Mouse (Mus musculus): ENCODE results near the gene Kyat3.

Gene Kyat3

GRCm38 (mm10) chr3:142700442-142701322 lies at the start of gene Kyat3:
Gene Kyat3 (plus strand): TSS chr3:142701051.
- peak; percentile 97 for DNase-seq

- no peak for DNase-seq
Measured at GRCm38 (mm10) chr3:142664723-142665122, 36.1 kb upstream of the Kyat3 start.

GRCm38 (mm10) chr3:142674607-142675006 lies 26.2 kb upstream of the Kyat3 start:
- DNase-seq, result no peak

DNA sequence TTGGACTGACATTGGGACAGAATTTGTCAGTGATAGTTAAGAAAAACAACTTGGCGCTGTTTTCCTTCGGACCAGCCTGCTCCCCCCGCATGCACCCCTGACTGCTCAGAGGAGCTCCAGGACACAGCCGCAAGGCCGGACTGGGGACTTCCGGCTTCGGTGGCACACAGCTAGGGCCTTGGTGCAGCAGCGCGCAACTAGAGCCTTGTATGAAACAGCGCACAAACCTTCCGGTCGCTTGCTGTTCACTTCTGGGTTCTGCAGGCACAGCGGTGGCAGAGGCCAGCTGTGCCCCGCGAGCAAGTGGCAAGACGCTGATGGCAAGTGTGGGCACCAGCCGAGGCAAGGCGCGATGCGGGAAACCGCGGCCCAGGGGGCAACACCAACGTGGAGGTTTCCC lies 12.9 kb upstream of the Kyat3 start:
- DNase-seq, result no peak

DNA sequence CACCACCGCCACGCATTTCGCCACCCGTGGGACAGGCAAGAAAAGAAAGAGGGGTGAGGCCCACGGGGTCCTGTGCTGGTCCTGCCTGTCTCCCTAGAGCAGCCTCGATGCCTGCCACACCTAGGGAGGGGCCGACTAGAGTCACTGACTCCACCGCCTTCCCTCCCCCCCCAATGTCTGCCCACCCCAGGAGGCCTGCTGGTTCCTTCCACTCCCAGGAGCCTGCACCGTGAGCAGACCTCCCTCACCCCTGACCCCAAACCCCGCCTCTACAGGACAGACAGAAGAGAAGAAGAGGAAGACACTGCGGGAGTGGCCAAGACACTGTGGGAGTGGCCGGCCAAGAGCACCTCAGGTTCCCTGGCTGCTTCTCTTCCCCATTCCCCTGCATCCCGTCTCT lies 12.5 kb upstream of the Kyat3 start:
- no peak for DNase-seq

- no peak for DNase-seq
Measured at GRCm38 (mm10) chr3:142696517-142696916, 4.3 kb upstream of the Kyat3 start.

- peak; percentile 42 for DNase-seq
Measured at GRCm38 (mm10) chr3:142701407-142701989, 647 bp downstream of the Kyat3 start.

DNA sequence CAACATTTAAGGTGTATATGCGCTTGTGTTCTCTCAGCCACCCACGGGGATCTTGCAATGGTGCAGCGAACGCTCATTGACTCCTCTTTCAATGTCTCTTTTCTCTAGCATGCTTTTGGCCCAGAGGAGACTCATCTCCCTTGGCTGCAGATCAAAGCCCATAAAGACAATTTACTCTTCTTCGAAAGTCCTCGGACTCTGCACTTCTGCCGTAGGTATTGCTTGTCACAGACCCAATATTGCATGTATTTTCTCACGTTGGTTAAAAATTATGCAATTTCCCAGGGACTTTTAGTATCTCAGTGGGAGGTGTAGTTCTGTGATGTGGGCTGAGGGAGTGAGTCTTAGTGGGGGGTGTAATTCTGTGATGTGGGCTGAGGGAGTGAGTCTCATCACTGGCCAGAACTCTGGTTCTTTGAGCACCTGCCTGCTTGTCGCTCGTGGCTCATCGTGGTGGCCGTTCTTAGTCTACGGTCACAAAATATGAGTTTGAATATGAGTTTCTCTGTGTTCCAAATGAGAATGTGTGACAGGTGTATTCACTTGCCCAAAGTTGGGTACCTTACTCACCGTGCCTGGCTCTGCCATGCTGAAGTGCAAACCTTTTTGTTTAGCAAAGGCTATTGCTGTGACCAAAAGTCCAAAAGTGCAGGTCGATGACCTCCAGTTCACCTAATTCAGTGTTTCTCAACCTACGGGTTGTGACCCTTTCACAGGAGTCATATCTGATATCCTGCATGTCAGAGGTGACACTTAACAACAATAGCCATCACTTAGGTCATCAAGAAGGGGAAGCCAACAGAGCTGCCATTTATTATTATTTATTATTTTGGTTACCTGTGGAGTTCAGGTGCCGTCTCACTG lies 6.0 kb downstream of the Kyat3 start:
- peak; percentile 15 for DNase-seq

- DNase-seq, result peak; percentile 12
Measured at GRCm38 (mm10) chr3:142708181-142708848, 7.5 kb downstream of the Kyat3 start.

DNA sequence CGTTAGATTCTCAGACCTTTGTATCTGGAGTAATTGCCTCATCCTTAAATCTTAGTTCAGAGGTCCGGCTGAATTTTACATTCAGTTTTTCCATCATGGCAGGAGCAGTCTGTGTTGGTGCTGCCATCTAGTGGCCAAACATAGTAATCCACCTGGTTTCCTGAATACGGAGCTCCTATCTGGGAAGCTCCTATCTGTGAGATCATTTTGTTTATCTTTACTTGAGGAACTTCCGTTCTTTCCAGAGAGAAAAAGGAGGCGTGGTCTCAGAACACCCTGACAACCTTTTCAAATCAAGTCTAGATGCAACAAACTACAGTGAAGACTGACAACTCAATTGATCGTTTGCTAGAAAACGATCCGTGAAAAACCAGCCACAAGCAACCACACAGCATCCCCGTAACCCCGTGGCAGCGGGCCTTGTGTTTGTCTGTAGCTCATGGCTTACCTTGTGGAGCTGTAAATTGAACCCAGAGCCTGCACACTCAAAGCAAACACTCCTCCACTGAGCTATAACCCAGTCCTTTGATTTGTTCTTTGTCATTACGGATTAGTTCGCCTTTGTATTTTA lies 8.1 kb downstream of the Kyat3 start:
- DNase-seq, result peak; percentile 71

DNA sequence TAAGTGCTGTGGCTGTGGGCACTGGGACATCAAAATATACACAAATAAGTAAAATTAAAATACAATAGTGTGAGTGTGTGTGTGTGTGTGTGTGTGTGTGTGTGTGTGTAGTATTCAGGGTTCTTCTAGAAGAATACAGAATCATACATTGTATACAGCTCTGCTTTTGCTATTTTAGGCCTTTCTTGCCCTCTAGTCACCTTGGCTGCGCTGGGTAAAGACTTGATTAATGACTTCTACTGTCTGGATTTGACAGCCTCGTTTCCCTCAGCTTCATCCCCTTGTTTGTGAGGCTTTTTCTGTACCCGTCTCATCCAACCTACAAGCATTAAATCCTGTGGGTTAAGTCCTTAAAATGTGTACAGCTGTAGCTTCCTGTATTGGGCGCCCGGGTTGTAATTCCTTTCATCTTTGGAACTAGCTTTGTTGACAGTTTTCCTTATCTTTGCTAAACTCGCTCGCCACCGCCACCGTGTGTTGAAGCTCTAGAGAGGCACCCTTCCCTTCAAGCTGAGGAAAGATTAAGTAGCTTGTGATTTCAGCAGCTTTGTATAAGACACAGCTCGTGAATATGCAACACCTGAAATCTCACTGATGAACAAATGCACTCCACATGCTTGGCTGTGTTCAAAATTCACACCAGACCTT lies 9.6 kb downstream of the Kyat3 start:
- peak; percentile 49 for DNase-seq

- DNase-seq, result no peak
Measured at GRCm38 (mm10) chr3:142711372-142711771, 10.5 kb downstream of the Kyat3 start.

- DNase-seq, result peak; percentile 16
Measured at GRCm38 (mm10) chr3:142712401-142713040, 11.7 kb downstream of the Kyat3 start.

DNA sequence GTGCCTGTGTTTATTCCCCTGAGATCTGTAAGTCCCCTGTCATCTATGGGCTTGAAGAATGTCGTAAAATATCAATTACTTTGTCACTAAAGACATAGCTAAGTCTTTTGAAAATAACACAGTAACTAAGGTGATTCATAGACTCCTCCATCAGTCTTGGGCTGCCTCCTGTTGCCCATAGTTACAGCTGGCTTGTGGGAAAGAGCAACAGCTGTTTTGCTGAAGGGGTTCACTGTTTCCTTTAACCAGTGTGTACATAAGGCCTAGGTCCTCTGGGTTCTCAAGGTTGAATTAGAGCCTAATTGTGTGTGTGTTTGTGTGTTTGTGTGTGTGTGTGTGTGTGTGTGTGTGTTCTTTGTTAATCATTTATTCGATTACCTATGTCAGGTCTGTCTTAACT lies 24.6 kb downstream of the Kyat3 start:
- DNase-seq, result no peak

- DNase-seq, result no peak
Measured at GRCm38 (mm10) chr3:142725969-142726672, 25.3 kb downstream of the Kyat3 start.

DNA sequence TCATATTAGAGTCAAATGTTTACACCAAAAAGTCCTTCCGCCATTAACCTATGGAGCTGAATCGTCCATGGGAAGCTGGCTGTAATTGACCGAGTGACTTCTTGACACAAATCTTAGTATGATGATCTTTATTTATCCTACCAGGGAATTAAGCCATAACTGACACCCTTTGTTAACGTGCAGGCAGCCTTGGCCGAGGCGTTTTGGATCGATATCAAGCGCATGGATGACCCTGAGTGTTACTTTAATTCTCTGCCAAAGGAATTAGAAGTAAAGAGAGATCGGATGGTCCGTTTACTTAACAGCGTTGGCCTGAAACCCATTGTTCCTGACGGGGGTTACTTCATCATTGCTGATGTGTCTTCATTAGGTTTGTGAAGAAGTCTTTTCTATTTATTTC lies 33.4 kb downstream of the Kyat3 start:
- DNase-seq, result no peak

DNA sequence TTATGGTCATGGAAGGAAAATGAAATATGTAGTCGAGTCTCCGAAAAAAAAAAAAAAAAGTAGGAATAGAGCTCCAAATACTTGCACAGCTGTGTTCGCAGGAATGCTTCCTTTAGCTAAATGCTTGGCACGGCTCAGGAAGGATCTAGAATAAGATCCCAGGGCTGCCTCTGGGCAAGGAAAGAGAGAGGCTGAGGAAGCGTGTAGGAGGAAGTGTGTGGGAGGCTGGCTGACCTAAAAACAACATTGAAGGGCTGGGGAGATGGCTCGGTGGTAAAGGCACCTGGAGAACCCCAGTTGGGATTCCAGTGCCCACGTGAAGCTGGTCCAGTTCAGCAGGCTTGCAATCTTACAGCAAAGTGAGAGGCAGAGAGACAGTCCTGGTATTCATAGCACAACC lies 40.0 kb downstream of the Kyat3 start:
- DNase-seq, result no peak

GRCm38 (mm10) chr3:142743973-142744898 lies 43.4 kb downstream of the Kyat3 start:
- DNase-seq, result peak; percentile 50

- DNase-seq, result no peak
Measured at GRCm38 (mm10) chr3:142745076-142745475, 44.2 kb downstream of the Kyat3 start.

- no peak for DNase-seq
Measured at GRCm38 (mm10) chr3:142747673-142748072, 46.8 kb downstream of the Kyat3 start.
